Mouse (Mus musculus): Measurements from ENCODE around the gene Trabd.

GRCm38 (mm10) chr15:89084826-89085225, 9.9 kb downstream of the Trabd start:
- TF ChIP-seq CTCF (IDR thresholded peaks at IDR 0.05; ENCODE audit: low read depth) (no peak), EP300 (IDR thresholded peaks at IDR 0.05; ENCODE audit: low read depth) (no peak)

Data from heart, postnatal 0 days (tissue).